Mouse (Mus musculus): ENCODE measurements around the gene Armc10.
"Not testable (repeated sequence)": the region's sequence is repeated elsewhere in the genome, so short reads cannot be mapped to it uniquely, and the experiment has no call there.

The Armc10 gene

GRCm38 (mm10) chr5:21645439-21646132, at the start of gene Armc10, which contains the start of gene Fbxl13:
Gene Armc10 (plus strand): TSS chr5:21645813.
Gene Fbxl13 (minus strand): TSS chr5:21645634.
- peak; percentile 88 for DNase-seq

- not testable (repeated sequence) for DNase-seq
These were observed 46.1 kb upstream of the Armc10 start for GRCm38 (mm10) chr5:21599536-21599935.

DNA sequence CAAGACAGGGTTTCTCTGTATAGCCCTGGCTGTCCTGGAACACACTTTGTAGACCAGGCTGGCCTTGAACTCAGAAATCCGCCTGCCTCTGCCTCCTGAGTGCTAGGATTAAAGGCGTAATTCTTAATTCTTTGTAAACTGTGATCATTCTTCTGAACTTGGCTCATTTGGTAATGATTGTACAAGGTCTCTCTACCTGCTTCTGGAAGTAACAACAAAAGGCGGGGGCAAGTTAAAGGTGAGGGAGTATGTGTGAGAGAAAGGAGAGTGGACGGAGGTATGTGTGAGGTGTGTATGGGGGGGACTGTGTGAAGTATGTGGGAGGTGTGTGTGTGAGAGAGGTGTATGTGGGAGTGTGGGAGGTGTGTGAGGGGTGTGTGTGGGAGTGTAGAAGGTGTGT, 45.7 kb upstream of the Armc10 start:
- DNase-seq: no peak

- DNase-seq: no peak
These were observed 39.7 kb upstream of the Armc10 start for GRCm38 (mm10) chr5:21605936-21606335.

- DNase-seq: peak; percentile 55 to 58
These were observed 37.0 kb upstream of the Armc10 start for GRCm38 (mm10) chr5:21608311-21609304.

GRCm38 (mm10) chr5:21610996-21611395, 34.6 kb upstream of the Armc10 start:
- DNase-seq: no peak

DNA sequence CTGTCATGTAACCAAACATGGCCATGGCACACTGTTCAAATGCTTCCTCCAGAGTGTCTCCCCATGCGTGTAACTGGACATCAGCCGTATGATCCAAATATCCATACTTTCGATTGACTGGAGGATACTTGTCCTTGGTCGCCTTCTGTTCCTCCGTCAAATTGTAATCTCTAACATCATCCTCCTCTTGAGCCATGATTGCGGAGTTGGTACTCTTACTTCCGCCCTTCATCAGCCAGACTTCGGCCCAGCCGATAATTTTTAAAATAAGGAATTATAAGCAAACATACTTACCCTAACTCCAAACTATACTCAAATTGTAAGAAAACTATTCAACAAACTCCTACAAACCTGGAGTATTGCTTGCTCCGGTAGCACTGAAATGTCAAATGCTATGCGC, 31.3 kb upstream of the Armc10 start:
- not testable (repeated sequence) for DNase-seq

DNA sequence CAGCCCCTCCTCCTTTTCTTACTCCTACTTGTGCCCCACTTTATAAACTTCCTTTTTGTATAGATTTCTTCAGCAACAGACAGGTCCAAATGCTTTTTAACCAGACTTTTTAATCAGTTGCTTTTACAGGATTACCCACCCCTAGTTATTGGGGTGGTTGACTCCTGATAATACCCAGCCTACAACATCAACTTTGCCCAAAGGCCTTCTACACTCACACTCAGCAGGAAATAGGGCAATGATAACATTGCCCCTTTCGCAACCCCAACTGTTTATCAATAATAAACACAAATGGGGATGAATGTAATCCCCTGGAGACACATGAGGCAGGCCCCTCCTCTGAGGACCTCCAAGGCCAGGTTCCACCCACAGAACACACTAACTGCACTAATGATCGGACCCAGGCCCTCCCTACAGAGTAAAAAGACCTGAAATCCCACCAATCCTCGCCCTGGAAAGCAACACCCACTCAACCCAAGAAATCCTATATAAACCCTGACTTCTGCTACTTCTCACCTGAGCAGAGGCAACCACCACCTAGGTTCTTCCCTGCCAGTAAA, 29.1 kb upstream of the Armc10 start:
- no peak for DNase-seq

DNA sequence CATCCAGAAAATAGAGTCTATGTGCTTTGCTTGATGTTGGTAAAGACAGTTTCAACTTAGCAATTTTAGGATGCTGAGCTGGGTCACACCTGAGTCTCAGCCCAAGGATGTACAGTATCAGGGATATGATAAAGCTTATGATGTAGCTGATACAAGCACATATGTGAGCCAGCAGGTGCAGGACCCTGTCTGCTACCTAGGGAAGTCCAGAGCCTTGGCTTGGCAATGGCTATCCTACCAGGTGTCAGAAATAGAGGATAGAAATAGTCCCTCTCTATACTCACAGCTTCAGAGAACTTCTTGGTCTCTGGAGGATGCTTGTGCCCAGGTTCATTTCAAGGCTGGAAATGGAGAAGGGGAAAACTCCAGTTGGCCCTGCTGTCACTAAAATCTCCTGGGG, 19.7 kb upstream of the Armc10 start:
- DNase-seq: no peak

DNA sequence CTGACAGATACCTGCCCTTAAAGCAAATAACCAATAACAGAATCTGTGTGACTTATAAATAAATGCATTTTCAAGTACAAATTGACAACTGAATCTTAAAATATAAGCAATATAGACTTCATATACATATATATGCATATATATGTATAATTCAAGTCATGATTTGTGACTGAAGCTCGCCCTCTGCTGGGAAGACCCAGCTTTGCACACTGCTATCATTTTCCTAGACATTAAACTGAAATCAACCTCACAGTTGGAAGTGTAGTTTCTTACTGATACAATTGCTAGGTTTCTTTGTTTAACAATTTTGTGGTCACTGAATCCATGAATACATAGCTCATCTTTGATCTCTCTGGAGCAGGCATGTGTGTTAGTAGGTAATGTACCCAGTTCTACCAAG, 4.7 kb upstream of the Armc10 start:
- peak; percentile 73 to 75 for DNase-seq

DNA sequence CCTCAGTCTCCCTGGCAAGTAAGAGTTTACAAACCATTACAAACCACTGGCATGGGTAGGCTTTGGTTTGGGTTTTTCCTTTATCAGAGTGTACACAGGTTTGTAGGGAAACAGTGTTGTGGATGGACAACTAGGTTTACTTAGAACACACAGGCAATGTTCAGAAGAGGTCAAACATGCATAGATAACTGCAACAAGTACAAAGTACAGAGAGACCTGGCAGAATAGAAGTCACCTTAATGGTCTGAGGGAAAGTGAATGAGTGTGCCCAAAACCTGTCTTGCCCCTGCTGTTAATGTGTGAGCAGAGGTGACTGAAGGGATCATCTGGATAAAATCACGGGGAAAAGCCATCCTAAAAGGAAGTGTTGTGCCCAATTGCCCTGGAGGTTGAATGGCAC, 2.0 kb upstream of the Armc10 start:
- DNase-seq: no peak

GRCm38 (mm10) chr5:21644891-21645438, 648 bp upstream of the Armc10 start:
- no peak for DNase-seq

DNA sequence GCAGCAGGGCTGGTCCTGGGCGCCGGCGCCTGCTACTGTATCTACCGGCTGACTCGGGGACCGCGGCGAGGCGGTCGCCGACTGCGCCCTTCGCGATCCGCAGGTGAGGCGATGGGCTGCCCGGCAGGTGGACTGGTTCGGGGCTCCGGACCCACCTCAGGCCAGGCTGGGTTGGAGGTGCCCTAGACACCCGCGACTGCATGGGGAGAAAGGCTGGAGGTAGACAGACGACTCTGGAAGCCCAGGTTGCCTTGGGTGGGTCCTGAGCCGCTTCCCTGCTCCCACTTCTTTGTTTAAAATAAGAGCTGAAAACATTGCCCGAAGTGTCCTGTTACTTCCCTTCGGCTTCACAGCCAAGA, 499 bp downstream of the Armc10 start:
- DNase-seq: no peak

GRCm38 (mm10) chr5:21650736-21651135, 5.1 kb downstream of the Armc10 start:
- DNase-seq: no peak

- no peak for DNase-seq
These were observed 6.4 kb downstream of the Armc10 start for GRCm38 (mm10) chr5:21651885-21652612.

DNA sequence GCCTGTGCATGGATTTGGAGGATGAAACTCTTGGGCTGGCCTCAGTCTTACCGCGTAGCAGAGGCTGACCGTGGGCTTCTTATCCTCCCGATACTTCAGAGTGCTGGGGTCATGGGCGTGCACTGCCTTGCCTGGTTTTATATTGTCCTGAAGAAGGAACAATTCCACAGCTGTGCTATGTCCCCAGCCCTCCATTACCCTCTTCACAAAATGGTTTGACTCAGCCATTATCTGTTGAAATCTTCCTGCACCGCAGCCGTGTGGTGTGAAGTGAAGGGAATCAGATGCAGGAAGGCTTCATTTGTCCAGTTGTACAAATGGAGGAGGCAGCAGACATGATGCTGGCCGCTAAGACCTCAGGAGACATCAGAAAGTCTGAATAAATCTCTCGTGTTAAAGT, 11.3 kb downstream of the Armc10 start:
- DNase-seq: no peak

DNA sequence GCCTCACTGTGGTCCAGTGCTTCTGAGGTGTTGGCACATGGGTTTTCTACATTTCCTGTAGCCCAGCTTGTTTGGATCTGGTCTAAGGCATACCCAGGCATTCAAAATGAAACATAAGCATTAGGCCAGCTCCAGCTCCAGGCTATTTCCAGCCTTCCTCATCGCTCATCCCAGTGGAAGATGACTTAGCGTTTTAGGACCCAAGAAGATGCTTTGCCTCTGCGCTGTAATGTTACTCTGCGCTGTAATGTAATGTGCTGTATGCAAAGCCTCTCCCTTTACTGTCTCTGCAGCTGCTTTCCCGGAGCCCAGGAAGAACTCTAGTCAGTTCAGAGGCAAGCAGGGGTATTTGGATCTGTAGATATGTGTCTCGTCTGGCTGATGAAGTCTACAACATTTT, 12.4 kb downstream of the Armc10 start:
- no peak for DNase-seq

DNA sequence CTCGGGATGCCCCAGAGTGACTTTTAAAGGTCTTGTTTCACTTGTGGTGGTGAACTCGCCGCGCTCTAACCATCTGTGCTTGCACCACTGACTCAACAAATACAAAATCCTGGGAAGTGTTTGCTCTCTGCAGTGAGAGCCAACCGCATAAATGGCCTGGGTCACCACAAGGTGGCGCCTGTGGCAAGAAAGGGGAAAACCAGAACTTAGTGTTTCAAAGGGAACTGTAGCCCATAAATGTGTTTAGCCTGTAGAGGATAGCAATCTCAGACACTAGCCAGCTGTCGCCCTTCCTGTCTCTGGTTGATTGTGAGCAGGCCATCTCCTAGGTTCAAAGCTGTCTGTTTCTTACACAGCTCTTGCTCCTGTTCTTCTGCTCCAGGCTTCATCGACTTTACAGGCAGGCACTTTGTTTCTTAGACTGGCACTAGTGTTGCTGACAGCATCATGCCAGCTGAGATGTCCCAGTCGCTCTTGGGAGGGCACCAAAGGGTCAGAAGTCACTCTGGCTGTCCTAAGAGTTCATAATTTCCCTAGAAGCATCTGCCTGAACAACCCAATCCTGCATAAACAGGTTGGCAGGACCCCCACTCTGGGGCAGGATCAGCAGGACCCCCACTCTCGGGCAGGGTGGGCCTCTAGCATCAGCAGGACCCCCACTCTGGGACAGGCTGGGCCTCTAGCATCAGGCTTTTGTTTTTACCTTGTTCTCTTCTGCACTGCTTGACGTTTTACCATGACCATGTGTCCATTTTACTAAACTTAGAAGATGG, 13.2 kb downstream of the Armc10 start:
- DNase-seq: peak; percentile 81 to 91

GRCm38 (mm10) chr5:21660850-21661249, 15.2 kb downstream of the Armc10 start:
- no peak for DNase-seq

DNA sequence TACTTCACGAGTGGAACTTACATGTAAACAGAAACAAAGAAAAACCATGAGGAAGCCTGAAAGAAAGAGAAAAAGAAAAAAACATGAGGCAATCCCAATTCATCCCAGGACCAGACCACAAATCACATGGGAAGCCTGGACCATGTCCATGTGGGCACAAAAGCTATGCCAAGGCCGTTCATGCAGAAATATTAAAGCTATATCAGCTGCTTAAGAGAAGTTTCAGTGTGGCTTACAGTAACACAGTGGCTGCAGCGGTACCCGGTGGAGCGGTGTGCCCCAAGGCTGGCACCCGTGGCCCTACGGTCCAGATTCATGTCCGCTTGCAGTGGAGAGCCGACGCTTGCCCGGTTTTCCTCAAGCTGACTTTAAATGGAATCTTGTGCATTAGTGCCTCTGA, 17.5 kb downstream of the Armc10 start:
- peak in 1 of 2 experiments; percentile 26 for DNase-seq

Data from cerebellum, postnatal 14 days (tissue).